Mouse (Mus musculus) cerebellum, adult 18-20 months (tissue): ENCODE measurements around the gene Crabp2.
"Not testable (repeated sequence)": the region's sequence is repeated elsewhere in the genome, so short reads cannot be mapped to it uniquely, and the experiment has no call there.

Experiments used
- DNase-seq, 2 experiments: peaks; one replicate each; pipeline ENCODE4 v3.0.0; 2021

Crabp2 gene

DNA sequence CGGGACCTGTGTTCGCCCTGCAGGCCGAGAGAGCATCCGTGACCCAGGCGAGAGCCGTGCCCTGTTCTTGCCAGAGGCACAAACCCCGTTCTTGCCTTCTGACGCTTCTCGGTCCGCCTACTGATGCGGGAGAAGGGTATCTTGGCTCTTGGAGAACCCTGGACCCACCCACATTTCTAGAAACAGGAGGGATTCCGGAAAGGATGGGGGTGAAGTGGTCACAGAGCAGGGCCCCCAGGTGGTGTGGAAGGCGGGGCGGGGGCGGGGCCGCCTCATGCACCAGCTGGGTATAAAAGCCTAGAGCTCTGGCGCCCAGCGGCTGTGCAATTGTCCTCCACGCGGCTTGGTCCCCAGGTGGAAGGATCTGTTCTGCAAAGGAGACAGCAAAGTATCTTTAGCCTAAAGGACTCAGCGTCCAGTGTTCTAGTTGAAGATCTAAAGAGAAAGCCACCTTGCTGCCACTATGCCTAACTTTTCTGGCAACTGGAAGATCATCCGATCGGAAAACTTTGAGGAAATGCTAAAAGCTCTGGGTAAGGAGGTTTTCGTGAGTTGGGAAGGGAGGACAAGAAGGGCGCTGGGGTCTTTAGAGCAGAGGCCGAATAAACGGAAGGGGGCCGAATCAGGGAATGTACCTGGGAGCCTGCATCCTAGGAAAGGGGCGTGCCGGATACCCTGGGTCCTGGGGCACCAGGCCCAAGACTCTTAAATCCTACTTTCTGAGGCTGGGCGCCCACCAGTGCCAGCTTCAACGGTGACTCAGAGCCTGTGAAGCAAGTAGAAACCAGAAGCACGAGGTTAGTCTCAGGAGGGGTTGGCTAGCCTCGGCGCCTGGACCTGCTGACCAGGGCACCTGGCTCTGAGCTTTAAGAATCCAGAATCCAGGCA, at the start of gene Crabp2:
TSS of gene Crabp2 (plus strand) at position 289 of the 888 bp plus-strand sequence.
- DNase-seq: no peak

DNA sequence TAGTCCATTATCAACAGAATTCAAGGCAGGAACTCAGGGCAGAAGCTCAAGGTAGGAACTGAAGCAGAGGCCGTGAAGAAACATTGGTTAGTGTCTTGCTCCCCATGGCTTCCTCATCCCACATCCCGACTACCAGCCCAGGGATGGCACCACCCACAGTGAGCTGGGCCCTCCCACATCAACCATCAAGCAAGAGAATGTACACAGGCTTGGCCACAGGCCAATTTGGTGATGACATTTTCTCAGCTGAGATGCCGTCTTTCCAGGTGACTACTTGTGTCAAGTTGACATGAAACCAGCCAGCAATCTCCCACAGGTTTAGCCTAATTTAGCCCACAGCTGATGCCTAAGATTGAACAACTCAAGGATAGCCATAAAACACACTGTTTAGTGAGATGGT, 49.2 kb upstream of the Crabp2 start:
- no peak for DNase-seq

DNA sequence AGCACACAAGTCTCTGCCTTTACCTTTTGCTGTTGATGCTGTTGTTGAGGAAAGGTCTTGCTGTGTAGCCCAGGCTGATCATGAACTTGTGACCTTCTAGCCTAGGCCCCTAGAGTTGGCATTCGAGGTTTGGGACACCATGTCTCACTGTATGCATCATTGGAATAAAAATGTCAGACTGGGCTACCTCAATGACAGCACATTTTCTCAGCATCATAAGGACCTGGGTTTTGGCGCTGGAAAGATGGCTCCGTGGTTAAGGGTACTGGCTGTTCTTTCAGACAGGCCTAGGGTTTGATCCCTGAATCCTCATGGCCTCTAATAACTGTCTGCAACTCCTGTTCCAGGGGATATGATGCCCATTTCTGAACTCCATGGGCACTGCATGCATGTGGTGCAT, 48.7 kb upstream of the Crabp2 start:
- DNase-seq: no peak

DNA sequence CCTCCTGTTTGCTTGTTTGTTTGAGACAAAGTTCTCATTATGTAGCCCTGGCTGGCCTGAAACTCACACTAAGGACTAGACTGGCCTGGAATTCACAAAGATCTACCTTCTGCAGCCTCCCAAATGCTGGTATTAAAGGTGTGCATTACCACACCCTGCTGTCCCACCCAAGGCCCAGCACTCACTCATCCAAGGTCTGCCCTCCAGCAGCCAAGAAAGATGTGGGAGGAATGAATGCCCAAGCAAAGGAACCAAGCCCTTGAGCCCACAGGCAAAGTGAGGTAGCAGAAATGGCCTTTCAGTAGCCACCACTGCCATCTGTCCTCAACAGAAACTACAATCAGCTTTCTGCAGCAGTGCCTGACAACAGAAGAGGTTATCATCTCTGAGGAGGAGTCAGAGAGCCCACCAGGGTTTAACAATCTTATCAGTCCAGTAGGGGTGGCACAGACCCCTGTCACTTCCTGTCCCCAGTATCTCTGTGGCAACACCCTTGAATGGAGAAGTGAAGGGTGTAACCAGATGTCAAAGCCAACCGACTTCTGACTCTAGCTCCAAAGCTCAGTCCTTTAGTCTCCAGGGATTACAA, 47.3 kb upstream of the Crabp2 start:
- no peak for DNase-seq

DNA sequence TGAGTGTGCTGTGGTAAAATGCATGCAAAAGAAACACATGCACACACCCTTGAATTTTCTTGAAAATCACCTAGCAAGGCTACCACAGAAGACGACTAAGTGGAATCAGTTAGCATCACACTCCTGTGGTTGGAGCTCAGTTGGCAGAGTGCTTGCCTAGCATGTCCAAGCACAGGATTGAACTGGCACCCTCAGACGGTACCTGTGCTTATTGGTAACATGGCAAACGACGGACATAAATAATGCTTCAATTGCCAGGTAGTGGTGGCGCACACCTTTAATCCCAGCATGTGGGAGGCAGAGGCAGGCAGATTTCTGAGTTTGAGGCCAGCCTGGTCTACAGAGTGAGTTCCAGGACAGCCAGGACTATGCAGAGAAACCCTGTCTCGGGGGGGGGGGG, 46.5 kb upstream of the Crabp2 start:
- not testable (repeated sequence) for DNase-seq

DNA sequence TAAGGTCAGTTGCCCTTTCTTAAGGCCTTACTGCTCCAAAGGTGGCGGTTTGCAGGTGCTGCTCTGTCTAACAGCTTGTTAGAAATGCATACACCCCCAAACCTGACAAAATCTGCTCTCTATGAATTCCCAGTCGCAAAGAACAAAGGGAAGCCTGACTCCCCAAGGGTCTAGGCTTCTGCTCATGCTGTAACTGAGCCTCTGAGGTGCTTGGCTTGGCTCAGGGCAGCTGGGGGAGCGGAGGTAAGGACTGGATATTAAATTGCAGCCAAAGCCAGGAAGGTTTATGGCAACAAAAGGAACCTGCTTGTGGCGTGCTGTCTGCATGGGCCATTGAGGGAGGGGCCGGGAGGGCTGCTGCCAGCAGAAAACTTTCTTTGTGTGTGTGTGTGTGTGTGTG, 44.6 kb upstream of the Crabp2 start:
- no peak for DNase-seq

DNA sequence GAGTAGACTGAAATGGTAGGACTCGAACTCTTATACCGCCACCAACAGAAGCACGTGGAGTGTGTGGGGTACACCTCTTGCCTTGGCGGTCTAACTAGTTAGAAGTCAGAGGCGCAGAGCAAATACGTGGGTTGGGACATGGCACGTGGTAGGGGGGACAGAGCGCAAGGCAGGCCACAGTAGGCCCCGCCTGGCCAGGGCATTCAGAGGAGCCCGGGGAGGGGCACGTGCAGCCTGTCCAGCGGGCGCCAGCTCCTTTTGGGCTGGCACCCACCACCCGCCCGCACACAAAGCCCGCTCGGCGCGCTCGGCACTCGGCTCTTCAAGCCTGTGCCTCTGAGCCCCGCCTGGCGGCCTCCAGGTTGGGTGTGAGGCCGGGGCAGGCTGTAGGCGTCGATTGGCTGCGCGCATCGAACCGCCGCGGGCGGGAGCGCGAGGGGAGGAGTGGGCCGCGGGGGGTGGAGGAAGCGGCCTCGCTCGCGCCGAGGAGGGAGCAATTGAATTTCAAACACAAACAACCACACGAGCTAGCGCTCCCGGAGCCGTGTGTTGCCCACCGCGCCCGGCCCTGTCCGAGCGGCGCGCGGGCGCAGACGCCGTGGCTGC, 42.5 kb upstream of the Crabp2 start, which contains the start of gene Hdgf:
TSS of gene Hdgf (plus strand) at position 442 of the 606 bp plus-strand sequence.
- peak; percentile 93 to 96 for DNase-seq

DNA sequence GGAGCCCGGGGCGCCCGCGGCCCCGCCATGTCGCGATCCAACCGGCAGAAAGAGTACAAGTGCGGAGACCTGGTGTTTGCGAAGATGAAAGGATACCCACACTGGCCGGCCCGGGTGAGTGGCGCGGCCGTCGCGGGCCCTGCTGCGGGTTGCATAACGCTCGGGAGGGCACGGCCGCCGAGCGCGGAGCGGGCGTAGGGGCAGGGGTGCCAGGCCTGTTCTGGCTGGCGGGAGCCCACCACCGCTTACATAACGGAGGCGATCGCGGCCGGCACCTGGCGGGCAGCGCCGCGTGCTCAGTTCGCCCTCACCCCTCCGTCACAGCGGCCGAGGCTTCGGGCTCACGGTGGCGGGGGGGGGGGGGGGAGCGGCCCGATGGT, 41.9 kb upstream of the Crabp2 start:
- peak; percentile 63 to 80 for DNase-seq

DNA sequence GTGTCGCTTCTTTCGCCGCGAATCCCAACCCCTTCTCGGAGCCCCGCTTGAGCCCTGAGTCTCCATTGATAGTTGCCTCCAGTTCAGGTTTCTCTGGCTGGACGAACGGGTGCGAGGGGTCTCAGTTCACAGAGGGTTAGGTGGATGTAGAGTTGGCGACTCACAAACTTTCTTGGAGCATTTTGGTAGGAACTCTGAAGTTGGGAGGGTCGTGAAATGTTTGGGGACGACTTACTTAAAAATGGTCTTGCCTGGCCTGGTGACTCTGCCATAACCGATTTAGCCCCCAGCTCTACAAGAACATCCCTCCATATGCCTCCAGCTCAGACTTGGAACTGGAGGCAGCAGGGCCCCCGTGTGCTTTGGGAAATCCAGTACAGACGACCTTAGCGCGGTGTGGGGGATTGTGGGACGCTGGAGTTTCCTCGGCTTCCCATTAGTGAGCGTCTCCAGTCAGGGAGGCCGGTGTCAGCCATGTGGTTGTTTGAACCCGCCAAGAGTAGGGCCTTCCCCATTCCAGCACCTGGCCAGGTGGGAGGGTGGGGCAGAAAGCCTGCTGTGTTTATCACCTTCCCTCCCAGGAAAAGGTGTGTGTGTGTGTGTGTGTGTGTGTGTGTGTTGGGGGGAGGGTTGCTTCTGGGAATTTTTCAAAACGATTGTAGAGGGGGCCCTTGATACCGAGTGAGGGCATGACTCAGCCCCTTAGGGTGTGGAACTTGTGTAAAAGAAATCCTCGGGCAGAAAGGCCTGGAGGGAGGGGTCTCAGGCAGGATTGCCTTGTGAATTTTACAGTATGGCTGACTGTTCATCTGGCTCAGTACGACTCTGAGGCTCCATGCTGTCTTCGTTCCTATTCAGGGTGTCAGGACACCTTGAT, 41.2 kb upstream of the Crabp2 start:
- peak; percentile 42 to 49 for DNase-seq

DNA sequence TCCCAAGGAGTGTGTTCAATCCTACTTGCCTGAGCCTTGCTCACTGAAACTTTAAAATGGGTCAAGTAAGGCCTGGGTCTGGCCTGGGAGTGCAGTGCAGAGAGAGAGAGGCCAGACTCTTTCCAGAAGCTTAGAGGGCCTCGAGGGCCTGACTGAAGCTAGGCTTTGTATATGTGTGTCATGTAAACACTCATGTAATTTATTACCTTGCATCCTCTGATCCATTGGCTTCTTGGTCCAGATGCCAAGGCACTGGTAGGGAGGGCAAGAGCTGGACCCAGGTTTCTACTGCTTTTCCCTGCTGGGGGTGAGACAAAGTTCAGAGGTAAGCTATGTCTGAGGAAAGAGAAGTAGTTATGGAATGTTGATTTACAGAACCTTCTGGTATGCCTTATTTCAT, 40.6 kb upstream of the Crabp2 start:
- peak in 1 of 2 experiments; percentile 10 for DNase-seq

DNA sequence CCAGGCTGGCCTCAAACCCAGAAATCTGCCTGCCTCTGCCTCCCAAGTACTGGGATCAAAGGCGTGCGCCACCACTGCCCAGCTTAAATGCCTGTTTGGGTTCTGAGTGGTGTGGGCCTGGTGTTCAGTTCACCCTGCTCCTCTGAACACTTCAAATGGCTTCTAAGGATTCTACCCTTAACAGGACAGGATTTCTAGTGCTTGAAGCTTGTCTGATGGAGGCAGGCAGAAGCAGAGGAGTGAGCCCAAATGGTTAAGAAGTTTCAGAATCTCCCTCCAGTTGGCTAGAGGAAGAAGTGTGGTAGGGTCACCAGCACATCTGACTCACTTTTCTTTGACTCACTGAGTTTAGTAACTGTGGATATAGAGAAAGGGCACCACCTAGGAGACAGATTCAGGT, 39.1 kb upstream of the Crabp2 start:
- no peak for DNase-seq

DNA sequence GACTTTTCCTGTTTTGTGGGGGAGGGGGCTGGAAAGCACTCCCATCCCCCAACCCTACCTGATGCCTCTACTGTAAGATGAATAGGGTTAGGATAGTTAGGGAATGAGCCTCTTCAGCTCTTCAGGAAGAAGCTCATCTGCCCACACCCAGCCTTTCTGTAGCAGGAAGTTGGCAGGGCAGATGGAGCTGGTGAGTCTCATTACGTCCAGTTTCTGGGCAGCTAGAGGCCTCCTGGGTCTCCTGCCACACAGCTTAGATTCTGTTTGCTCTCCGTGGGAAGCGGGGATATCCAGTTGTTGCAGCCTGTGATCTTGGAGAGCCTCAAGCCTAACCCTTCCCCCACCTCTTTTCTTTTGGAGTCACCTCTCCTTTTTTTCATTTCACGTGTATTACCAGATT, 38.6 kb upstream of the Crabp2 start:
- DNase-seq: peak in 1 of 2 experiments; percentile 14

DNA sequence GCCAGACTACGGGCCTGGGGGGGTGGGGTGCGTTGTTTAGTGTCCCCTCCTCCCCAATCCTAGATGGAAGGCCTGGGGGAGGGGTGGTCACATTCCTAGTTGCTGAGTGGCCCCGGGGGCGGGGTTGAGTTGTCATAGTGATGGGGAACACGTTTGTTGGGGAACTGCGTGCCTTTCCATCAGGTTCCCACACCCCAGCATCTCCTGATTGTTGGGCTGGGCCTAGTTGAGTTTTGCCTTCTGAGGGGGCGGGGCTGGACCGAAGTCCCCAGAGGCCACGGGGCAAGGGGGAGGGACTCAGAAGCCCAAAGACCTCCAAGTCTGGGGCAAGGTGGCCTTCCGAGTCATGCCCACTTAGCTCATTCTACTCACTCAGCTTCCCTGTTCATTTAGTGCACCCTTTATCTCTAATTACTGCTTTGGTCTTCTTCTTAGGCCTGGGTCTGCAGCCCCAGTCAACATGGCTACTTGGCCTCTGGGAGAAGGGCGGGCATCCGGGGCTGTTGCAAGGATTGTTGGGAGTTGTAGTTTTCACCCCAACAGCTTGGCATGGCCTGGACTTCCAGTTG, 37.8 kb upstream of the Crabp2 start:
- DNase-seq: peak; percentile 60 to 70

DNA sequence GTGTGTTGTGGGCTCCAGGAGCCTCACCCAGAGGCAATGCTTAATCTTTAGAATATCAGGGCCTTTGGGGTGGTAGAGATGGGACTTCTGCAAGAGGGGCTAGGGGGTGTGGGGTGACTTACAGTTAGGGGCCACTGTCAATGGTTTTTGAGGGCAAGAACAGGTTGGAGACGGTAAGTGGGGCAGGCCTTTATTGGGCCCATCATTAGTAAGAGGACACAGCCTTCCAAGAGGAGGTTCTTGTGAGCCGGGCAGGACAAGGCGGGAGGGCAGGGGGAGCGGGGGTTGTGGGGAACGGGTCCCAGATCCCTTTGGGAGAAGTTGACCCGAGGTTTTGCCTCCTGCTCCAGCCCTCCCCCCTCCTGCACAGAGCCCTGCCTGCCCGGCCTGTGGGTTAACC, 35.0 kb upstream of the Crabp2 start:
- no peak for DNase-seq

DNA sequence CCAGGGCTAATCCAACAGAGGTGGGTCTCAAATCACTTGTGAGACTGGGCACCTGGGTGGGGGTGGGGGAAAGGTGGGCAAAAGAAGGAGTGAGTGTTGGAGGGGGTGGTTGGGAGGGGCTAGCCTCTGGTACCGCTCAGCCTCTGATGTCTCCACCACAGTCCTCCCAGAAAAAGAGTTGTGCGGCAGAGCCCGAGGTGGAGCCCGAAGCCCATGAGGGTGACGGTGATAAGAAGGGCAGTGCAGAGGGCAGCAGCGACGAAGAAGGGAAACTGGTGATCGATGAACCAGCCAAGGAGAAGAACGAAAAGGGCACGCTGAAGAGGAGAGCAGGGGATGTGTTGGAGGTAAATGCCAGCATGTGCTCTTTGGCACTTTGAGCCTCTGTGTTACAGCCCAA, 34.6 kb upstream of the Crabp2 start:
- peak in 1 of 2 experiments; percentile 5 for DNase-seq

DNA sequence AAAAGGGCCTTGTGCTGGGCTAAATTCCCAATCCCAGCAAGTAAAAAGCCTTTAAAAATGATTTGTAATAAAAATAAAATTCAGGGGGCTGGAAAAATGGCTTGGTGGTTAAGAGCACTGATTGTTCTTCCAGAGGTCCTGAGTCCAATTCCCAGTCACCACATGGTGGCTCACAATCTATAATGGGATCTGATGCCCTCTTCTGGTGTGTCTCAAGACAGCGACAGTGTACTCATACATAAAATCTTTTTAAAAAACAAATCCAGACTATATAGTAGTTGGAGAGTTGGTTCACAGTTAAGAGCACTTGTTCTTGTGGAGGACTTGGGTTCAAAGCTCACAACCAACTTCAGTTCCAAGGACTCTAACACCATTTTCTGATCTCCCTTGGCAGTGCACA, 31.5 kb upstream of the Crabp2 start:
- no peak for DNase-seq

DNA sequence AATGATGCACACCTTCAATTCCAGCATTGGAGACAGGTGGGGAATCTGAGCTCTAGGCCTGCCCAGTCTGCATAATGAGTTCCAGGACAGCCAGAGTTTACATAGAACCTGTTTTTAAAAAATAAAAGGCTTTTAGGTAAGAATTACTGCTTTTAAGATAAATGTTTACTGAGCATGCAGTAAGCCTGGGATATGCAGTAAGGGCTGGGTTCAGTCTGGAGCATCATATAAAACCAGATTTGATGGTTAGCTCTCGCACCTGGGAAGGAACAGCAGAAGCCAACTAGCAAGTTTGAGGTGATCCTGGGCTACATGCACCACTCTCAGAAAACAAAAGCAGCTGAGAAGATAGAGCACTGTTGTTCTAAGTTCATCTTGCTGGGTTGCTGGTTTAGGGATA, 29.9 kb upstream of the Crabp2 start:
- peak in 1 of 2 experiments; percentile 2 for DNase-seq

DNA sequence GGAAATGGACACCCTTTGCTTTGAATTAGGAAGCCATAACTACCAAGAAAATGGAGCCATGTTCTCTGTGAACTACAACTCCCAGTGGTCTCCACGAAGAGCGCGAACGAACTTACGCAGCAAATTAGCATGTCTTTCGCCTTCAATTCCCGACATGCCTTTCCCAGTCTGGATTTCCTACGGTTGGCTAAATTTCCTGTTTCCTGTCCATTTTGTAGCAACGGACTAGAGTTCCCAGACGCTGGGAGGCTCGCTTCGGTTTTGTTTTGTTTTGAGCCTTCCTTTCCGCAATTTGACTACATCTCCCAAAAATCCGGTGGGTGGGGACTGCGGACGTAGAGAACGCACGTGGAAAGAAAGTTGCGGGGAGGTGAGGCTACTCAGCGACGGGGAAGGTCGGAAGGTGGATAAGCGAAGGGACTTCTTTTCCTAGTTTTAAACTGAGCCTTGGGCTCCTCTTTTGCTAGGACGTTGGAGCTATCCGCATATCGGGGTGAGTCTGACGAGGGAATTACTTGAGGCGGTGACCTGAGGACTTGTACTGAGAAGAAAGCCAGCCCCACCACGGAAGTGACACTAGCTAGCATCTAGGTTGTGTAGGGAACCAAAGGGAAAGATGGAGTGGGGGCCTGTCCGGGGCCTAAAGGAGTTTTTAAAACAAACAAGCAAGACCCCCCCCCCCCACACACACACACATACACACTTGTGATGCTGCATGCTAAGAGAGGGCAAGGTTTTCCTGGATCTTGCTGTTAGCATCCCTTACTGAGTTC, 28.9 kb upstream of the Crabp2 start, which contains the start of gene Mrpl24:
TSS of gene Mrpl24 (plus strand) at position 171 of the 773 bp plus-strand sequence.
- peak; percentile 78 to 88 for DNase-seq

DNA sequence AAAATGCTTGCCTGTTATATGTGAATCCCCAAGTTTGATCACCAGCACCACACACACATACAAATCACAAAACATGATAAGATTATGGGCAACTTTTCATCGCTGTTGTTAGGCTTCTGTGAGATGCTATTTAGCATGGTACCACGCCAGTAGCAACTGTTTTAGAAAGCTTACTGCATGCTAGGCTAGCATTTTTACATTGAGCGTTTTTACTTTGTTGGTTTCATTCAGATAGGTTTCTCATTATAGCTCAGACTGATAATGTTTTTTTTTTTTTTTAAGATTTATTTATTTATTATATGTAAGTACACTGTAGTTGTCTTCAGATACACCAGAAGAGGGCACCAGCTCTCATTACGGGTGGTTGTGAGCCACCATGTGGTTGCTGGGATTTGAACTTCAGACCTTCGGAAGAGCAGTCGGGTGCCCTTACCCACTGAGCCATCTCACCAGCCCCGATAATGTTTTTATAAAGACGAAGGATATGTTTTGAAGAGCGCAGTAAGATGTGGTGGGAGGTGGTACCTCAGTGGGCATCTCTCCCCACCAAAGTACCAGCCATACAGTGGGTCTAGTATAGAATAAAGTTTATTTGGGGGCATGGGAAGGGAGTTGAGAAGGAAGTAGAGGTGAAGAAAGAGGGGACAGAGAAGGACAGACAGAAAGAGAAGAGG, 28.1 kb upstream of the Crabp2 start:
- DNase-seq: no peak

DNA sequence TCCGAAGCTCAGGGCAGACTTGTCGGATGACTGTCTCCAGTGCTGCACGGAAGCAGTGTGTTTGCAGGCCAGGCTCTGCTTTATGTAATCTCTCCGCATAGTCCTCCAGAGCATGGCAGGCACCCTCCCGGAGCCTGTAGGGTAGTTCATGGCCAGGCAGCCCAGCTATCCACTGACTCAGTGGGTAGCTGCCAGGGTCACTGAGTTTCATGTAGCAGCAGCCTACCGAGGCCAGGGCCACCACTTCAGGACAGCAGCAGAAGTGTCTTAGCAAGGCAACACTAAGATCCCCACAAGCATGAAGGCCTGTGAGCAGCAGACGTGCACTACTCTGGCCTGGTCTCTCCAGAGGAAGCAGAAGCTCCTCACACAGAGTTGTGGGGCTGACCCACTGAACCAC, 23.5 kb upstream of the Crabp2 start:
- DNase-seq: no peak

DNA sequence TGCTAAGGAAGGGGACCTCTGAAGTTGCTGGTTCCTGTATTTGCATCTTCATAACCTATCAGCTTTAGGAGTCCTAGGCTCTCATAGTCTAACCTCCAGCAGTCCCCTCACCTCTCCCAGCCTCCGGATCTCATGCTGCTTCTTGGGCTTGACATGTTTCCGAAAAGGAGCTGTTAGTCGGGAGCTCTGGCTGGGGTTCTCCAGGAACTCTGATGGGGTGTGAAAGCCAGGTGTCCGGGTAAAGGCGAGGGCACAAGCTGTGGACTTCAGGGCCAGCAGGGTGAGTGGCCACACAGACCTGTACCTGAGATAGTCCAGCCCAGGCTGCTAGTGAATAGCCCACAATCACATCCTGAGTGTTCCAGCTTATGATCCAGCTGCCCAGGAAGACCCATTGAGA, 21.0 kb upstream of the Crabp2 start:
- DNase-seq: no peak
